Comparison of ENCODE assay signal across 10 mouse cellular contexts in the genomic region with DNA sequence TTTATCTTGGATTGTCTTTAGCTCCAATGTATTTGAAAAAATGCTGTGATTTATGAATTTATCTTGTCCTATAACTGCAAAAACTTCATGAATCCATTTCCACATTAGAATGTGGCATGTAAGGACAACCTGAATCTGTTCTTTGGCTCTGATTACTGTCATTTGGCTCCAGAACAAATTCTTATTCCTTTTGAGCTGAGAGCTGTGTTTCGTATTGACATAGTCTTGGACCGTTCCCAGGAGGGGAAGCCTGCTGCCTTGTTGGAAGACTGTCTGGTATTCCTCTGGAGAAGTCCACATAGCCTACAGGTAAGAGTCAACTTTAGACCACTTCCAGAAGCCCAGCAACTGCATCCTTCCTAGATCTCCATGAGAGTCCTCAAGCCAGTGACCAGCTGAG.
"Had no signal": no experiment of that assay in that cellular context is flagged by ENCODE, and none has a peak within 500 bp of the region (broad histone marks: within the 10 kb centered on the region; RNA-seq: fewer than 3 reads in every experiment).

No protein-coding gene starts in this region.

- ATAC-seq: liver, embryonic 12.5 days; midbrain, embryonic 16.5 days had no signal

- H3K36me3 ChIP-seq: limb, embryonic 15.5 days; liver, embryonic 12.5 days; lung, embryonic 15.5 days; midbrain, embryonic 12.5 days; neural tube, embryonic 13.5 days had no signal

- DNase-seq: kidney, postnatal 10 days; retina, postnatal 1 day; thymus, postnatal 36 days had no signal

- H3K9ac ChIP-seq: limb, embryonic 15.5 days; liver, embryonic 12.5 days; lung, embryonic 15.5 days; midbrain, embryonic 12.5 days; neural tube, embryonic 13.5 days had no signal

- H3K9me3 ChIP-seq: limb, embryonic 15.5 days; liver, embryonic 12.5 days; lung, embryonic 15.5 days; midbrain, embryonic 12.5 days; neural tube, embryonic 13.5 days had no signal

- H3K27me3 ChIP-seq: limb, embryonic 15.5 days; liver, embryonic 12.5 days; lung, embryonic 15.5 days; midbrain, embryonic 12.5 days; neural tube, embryonic 13.5 days had no signal

- H3K4me2 ChIP-seq: limb, embryonic 15.5 days; liver, embryonic 12.5 days; lung, embryonic 15.5 days; midbrain, embryonic 12.5 days; neural tube, embryonic 13.5 days had no signal

- H3K27ac ChIP-seq: left cerebral cortex, adult 2 months; limb, embryonic 15.5 days; liver, embryonic 12.5 days; lung, embryonic 15.5 days; midbrain, embryonic 12.5 days; neural tube, embryonic 13.5 days had no signal

- H3K4me3 ChIP-seq: left cerebral cortex, adult 2 months; limb, embryonic 15.5 days; liver, embryonic 12.5 days; lung, embryonic 15.5 days; midbrain, embryonic 12.5 days; neural tube, embryonic 13.5 days had no signal

- H3K4me1 ChIP-seq: limb, embryonic 15.5 days; liver, embryonic 12.5 days; lung, embryonic 15.5 days; midbrain, embryonic 12.5 days; neural tube, embryonic 13.5 days had no signal
